Mouse (Mus musculus) lung, adult 2 months (tissue): ENCODE measurements around the gene Cuta.

ENCODE experiments used
- CTCF ChIP-seq: fragments of 200-500 bp; IDR thresholded peaks from 2 replicates; pipeline ENCODE4 v1.5.1; 2011; ENCODE audit warnings: mild to moderate bottlenecking, low read length, control low read depth; ENCODE audit not compliant: insufficient read depth
- POLR2A ChIP-seq: fragments of 200-500 bp; IDR thresholded peaks from 2 replicates; pipeline ENCODE4 v1.6.1; 2011; ENCODE audit warnings: low read depth, mild to moderate bottlenecking, control low read depth, low read length, borderline replicate concordance; ENCODE audit errors: extremely low read depth

DNA sequence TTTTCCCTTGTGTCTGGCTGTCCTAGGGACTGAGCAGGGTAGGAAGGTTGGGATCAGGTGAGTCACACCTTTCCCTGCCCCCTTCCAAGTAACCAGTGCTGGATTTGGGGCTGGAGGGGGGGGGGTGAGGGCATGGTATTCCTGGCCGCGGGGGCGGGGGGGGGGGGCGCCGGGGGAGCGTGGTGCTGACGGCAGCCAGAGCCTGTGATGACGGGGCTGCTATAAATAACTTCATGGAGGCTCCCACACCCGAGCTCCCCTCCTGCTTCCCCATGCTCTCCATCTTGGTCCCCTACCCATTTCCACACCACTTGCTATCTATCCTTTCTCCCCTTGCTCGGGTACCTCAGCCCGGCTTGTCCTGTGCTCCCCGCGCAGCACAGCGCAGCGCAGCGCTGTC lies 14.4 kb upstream of the Cuta start:
- TF ChIP-seq CTCF (no peak), POLR2A (no peak)
